ENCODE assay signal across 10 mouse cellular contexts in the genomic region with DNA sequence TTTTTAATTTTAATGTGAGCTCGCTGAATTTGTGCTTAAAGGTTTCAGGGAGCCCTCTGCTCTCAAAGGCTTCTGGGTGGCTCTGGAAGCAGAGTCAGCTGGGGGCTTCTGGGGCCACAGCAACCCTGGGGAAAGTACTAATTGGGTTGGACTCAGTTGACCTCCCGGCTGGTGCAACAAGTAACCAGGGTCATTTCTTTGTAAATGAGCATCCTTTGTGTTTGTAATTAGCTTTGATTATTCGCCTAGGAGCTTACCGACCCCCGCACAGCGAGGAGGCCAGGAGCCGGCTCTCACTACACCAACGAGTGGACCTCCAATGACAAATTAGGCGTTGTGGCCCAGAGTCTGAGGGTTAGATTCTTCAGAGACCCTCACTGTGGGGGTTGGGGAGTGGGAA. TPM values are rescaled to one million over a fixed set of nuclear protein-coding genes. Genes with fewer than 3 reads are reported as not detected.
A peak's percentile ranks its signal among the peaks of the same experiment; 100 is the strongest.
DNase-seq lines count a peak whose midpoint lies in the region; ATAC-seq lines count a peak whose summit lies in the region.
"Had no signal": no experiment of that assay in that cellular context is flagged by ENCODE, and none has a peak within 500 bp of the region (broad histone marks: within the 10 kb centered on the region; RNA-seq: fewer than 3 reads in every experiment).

No protein-coding gene starts in this region.

- H3K4me3 ChIP-seq in kidney, embryonic 15.5 days (replicated peaks) = peak overlapping the region; percentile 35
- peak overlapping the region; percentile 53 for H3K4me3 ChIP-seq in embryonic facial prominence, embryonic 10.5 days
- peak overlapping the region; percentile 38 for H3K4me3 ChIP-seq in hindbrain, embryonic 16.5 days (ENCODE audit: low read length)
- peak overlapping the region; percentile 21; the same call in 1 of the 2 replicates for H3K4me3 ChIP-seq in neural tube, embryonic 11.5 days (ENCODE audit: low read depth, low read length)

- H3K9ac ChIP-seq in kidney, embryonic 15.5 days = no peak overlapping the region
- H3K9ac ChIP-seq in hindbrain, embryonic 16.5 days (ENCODE audit: low read depth, low read length) = no peak overlapping the region
- no peak overlapping the region for H3K9ac ChIP-seq in neural tube, embryonic 11.5 days (ENCODE audit: low read length)
- H3K9ac ChIP-seq: liver, embryonic 13.5 days had no signal

- 0 out of 2 replicates have a peak, but pooled peaks cover 3% of the 10 kb centered on the region for H3K4me1 ChIP-seq in kidney, embryonic 15.5 days
- H3K4me1 ChIP-seq in embryonic facial prominence, embryonic 10.5 days = peaks cover 10% of the 10 kb centered on the region
- H3K4me1 ChIP-seq in hindbrain, embryonic 16.5 days (ENCODE audit: control insufficient read depth, insufficient read depth, low read depth, low read length) = peaks cover 4% of the 10 kb centered on the region
- H3K4me1 ChIP-seq in neural tube, embryonic 11.5 days (ENCODE audit: control insufficient read depth, insufficient read depth, low read length) = no peaks in the 10 kb centered on the region
- H3K4me1 ChIP-seq: liver, embryonic 13.5 days had no signal

- ATAC-seq in kidney, embryonic 15.5 days (replicated peaks; ENCODE audit: low FRiP score) = no peak
- ATAC-seq in hindbrain, embryonic 16.5 days = peak; percentile 26; the same call in 1 of the 2 replicates
- peak; percentile 68 for ATAC-seq in neural tube, embryonic 11.5 days (ENCODE audit: insufficient read depth, low FRiP score, low TSS enrichment)

- peaks cover 55% of the 10 kb centered on the region for H3K27me3 ChIP-seq in kidney, embryonic 15.5 days
- H3K27me3 ChIP-seq in embryonic facial prominence, embryonic 10.5 days (replicated peaks; ENCODE audit: low read depth, poor library complexity, severe bottlenecking) = peaks cover 77% of the 10 kb centered on the region
- H3K27me3 ChIP-seq in hindbrain, embryonic 16.5 days (replicated peaks; ENCODE audit: control insufficient read depth, insufficient read depth, low read length) = peaks cover 6% of the 10 kb centered on the region
- 0 out of 2 replicates have a peak, but pooled peaks cover 10% of the 10 kb centered on the region for H3K27me3 ChIP-seq in neural tube, embryonic 11.5 days (ENCODE audit: control insufficient read depth, insufficient read depth, low read length)

- H3K9me3 ChIP-seq in kidney, embryonic 15.5 days (replicated peaks) = no peaks in the 10 kb centered on the region
- no peaks in the 10 kb centered on the region for H3K9me3 ChIP-seq in embryonic facial prominence, embryonic 10.5 days
- H3K9me3 ChIP-seq in hindbrain, embryonic 16.5 days (ENCODE audit: control insufficient read depth, low read length) = no peaks in the 10 kb centered on the region; the same call in 1 of the 2 replicates
- no peaks in the 10 kb centered on the region for H3K9me3 ChIP-seq in neural tube, embryonic 11.5 days (ENCODE audit: control insufficient read depth, low read length)
- H3K9me3 ChIP-seq: liver, embryonic 13.5 days had no signal

- peak overlapping the region; percentile 58 for H3K4me2 ChIP-seq in kidney, embryonic 15.5 days
- H3K4me2 ChIP-seq in hindbrain, embryonic 16.5 days (ENCODE audit: low read length) = peak overlapping the region; percentile 73
- peak overlapping the region; percentile 51 for H3K4me2 ChIP-seq in neural tube, embryonic 11.5 days (ENCODE audit: low read depth)
- H3K4me2 ChIP-seq: liver, embryonic 13.5 days had no signal

- H3K27ac ChIP-seq in kidney, embryonic 15.5 days = no peak overlapping the region
- H3K27ac ChIP-seq in embryonic facial prominence, embryonic 10.5 days (replicated peaks) = no peak overlapping the region
- no peak overlapping the region for H3K27ac ChIP-seq in hindbrain, embryonic 16.5 days (ENCODE audit: low read depth, low read length)
- H3K27ac ChIP-seq in neural tube, embryonic 11.5 days (ENCODE audit: low read depth, low read length) = no peak overlapping the region
- H3K27ac ChIP-seq: liver, embryonic 13.5 days had no signal

- WGBS in kidney, embryonic 15.5 days = 5% methylated on average over 9 of the region's 9 CpGs
- under 1% methylated on average over 9 of the region's 9 CpGs for WGBS in embryonic facial prominence, embryonic 10.5 days
- WGBS in hindbrain, embryonic 16.5 days = 7% methylated on average over 9 of the region's 9 CpGs
- 1% methylated on average over 9 of the region's 9 CpGs for WGBS in neural tube, embryonic 11.5 days

- H3K36me3 ChIP-seq in kidney, embryonic 15.5 days = no peaks in the 10 kb centered on the region
- no peaks in the 10 kb centered on the region for H3K36me3 ChIP-seq in embryonic facial prominence, embryonic 10.5 days (replicated peaks)
- H3K36me3 ChIP-seq in hindbrain, embryonic 16.5 days (ENCODE audit: control insufficient read depth, insufficient read depth, low read length) = no peaks in the 10 kb centered on the region
- H3K36me3 ChIP-seq in neural tube, embryonic 11.5 days (ENCODE audit: control insufficient read depth, insufficient read depth, low read length) = no peaks in the 10 kb centered on the region
- H3K36me3 ChIP-seq: liver, embryonic 13.5 days had no signal

- DNase-seq in kidney, adult 18-20 months = no peak
- DNase-seq in embryonic facial prominence, embryonic 10.5 days (ENCODE audit: low spot score) = peak; percentile 38
- peak; percentile 52 for DNase-seq in neural tube, embryonic 11.5 days (ENCODE audit: low spot score)
- no peak for DNase-seq in thymus, postnatal 0 days (ENCODE audit: low spot score)
- no peak for DNase-seq in frontal cortex, postnatal 10 days (ENCODE audit: low spot score in 2 of 2)
- DNase-seq in kidney, postnatal 25 days = no peak
- DNase-seq: gastrocnemius, postnatal 36 days; liver, embryonic 13.5 days had no signal

RNA-seq across cellular contexts. Expression of a gene that starts 14.7 kb away (rescaled TPM):
- not detected in 2 replicates for polyA plus RNA-seq in kidney, embryonic 15.5 days (2015; fragmentation: Nextera tagmentation; extraction: Ambion mirVana)
- polyA plus RNA-seq in embryonic facial prominence, embryonic 10.5 days (2016; fragmentation: Nextera tagmentation; extraction: Ambion mirVana) = 0.05 TPM in 1 of 2 replicates, not detected in the other
- polyA plus RNA-seq in hindbrain, embryonic 16.5 days (2015; fragmentation: Nextera tagmentation; extraction: Ambion mirVana) = not detected in 2 replicates
- polyA plus RNA-seq in neural tube, embryonic 11.5 days (2014; fragmentation: Nextera tagmentation; extraction: Ambion mirVana) = not detected in 2 replicates
- polyA plus RNA-seq in thymus, postnatal 0 days (2015; fragmentation: Nextera tagmentation; extraction: Ambion mirVana) = not detected in 2 replicates
- polyA plus RNA-seq: liver, embryonic 13.5 days had no signal

RNA-seq across cellular contexts. Expression of a gene that starts 58.4 kb away (rescaled TPM):
- polyA plus RNA-seq in kidney, embryonic 15.5 days (2015; fragmentation: Nextera tagmentation; extraction: Ambion mirVana) = 2,873 and 3,000 TPM in 2 replicates
- polyA plus RNA-seq in embryonic facial prominence, embryonic 10.5 days (2016; fragmentation: Nextera tagmentation; extraction: Ambion mirVana) = 3,691 and 4,038 TPM in 2 replicates
- polyA plus RNA-seq in hindbrain, embryonic 16.5 days (2015; fragmentation: Nextera tagmentation; extraction: Ambion mirVana) = 3,309 and 3,384 TPM in 2 replicates
- polyA plus RNA-seq in neural tube, embryonic 11.5 days (2014; fragmentation: Nextera tagmentation; extraction: Ambion mirVana) = 3,508 and 3,707 TPM in 2 replicates
- 1,839 and 2,551 TPM in 2 replicates for polyA plus RNA-seq in thymus, postnatal 0 days (2015; fragmentation: Nextera tagmentation; extraction: Ambion mirVana)

Comparison
In these comparisons a context has a peak if more than half of its experiments do, and no peak if none do; other contexts are left out.
1. DNase-seq: peak in embryonic facial prominence, embryonic 10.5 days (single experiment) and neural tube, embryonic 11.5 days (single experiment); none in kidney, adult 18-20 months (single experiment), thymus, postnatal 0 days (single experiment), frontal cortex, postnatal 10 days (0 of 2) and kidney, postnatal 25 days (0 of 2).
2. Peak in every context shown above with its lines, with median percentiles within 50 percentile points of each other: H3K4me2 ChIP-seq and H3K4me3 ChIP-seq.